Mouse (Mus musculus): ENCODE data around the gene Chmp3.

- TF ChIP-seq CTCF (IDR thresholded peaks at IDR 0.05; ENCODE audit: low read depth) (no peak), EP300 (IDR thresholded peaks at IDR 0.05; ENCODE audit: low read depth) (no peak)
These were observed 35.9 kb downstream of the Chmp3 start for GRCm38 (mm10) chr6:71579478-71579877.
